Mouse (Mus musculus): ENCODE data around the gene Slc25a17. TPM values are rescaled to one million over a fixed set of nuclear protein-coding genes. Genes with fewer than 3 reads are reported as not detected.

Slc25a17 gene
- polyA plus RNA-seq, 1 experiment = 113 TPM

GRCm38 (mm10) chr15:81300520-81301069 is 60.0 kb downstream of the Slc25a17 start:
- Histone ChIP-seq H3K27ac (replicated peaks; ENCODE audit: low read depth, low read length) (no peak overlapping the region), H3K4me3 (ENCODE audit: insufficient read depth, low read depth, low read length) (no peak overlapping the region), H3K4me1 (ENCODE audit: control insufficient read depth, insufficient read depth, insufficient read length, low read length) (no peaks in the 10 kb centered on the region)

- H3K27ac ChIP-seq (replicated peaks; ENCODE audit: low read depth, low read length) = no peak overlapping the region
- H3K4me3 ChIP-seq (ENCODE audit: insufficient read depth, low read depth, low read length) = no peak overlapping the region
These were observed 61.1 kb downstream of the Slc25a17 start for GRCm38 (mm10) chr15:81299549-81299948.

GRCm38 (mm10) chr15:81298213-81298612 is 62.4 kb downstream of the Slc25a17 start:
- Histone ChIP-seq H3K27ac (replicated peaks; ENCODE audit: low read depth, low read length) (no peak overlapping the region), H3K4me1 (ENCODE audit: control insufficient read depth, insufficient read depth, insufficient read length, low read length) (no peaks in the 10 kb centered on the region)

More at GRCm38 (mm10) chr15:81299549-81299948, 61.1 kb downstream of the Slc25a17 start:
- no peaks in the 10 kb centered on the region for H3K4me1 ChIP-seq (ENCODE audit: control insufficient read depth, insufficient read depth, insufficient read length, low read length)

GRCm38 (mm10) chr15:81297543-81297942 is 63.1 kb downstream of the Slc25a17 start:
- no peak overlapping the region for H3K27ac ChIP-seq (replicated peaks; ENCODE audit: low read depth, low read length)
- H3K4me1 ChIP-seq (ENCODE audit: control insufficient read depth, insufficient read depth, insufficient read length, low read length) = no peaks in the 10 kb centered on the region

More at GRCm38 (mm10) chr15:81298213-81298612, 62.4 kb downstream of the Slc25a17 start:
- H3K4me3 ChIP-seq (ENCODE audit: insufficient read depth, low read depth, low read length) = no peak overlapping the region

GRCm38 (mm10) chr15:81294897-81295296 is 65.7 kb downstream of the Slc25a17 start:
- Histone ChIP-seq H3K4me1 (ENCODE audit: control insufficient read depth, insufficient read depth, insufficient read length, low read length) (no peaks in the 10 kb centered on the region), H3K4me3 (ENCODE audit: insufficient read depth, low read depth, low read length) (no peak overlapping the region), H3K27ac (replicated peaks; ENCODE audit: low read depth, low read length) (no peak overlapping the region)

More at GRCm38 (mm10) chr15:81297543-81297942, 63.1 kb downstream of the Slc25a17 start:
- H3K4me3 ChIP-seq (ENCODE audit: insufficient read depth, low read depth, low read length) = no peak overlapping the region

- no peak overlapping the region for H3K27ac ChIP-seq (replicated peaks; ENCODE audit: low read depth, low read length)
- no peak overlapping the region for H3K4me3 ChIP-seq (ENCODE audit: insufficient read depth, low read depth, low read length)
- H3K4me1 ChIP-seq (ENCODE audit: control insufficient read depth, insufficient read depth, insufficient read length, low read length) = no peaks in the 10 kb centered on the region
These were observed 66.2 kb downstream of the Slc25a17 start for GRCm38 (mm10) chr15:81294386-81294785.

- Histone ChIP-seq H3K4me3 (ENCODE audit: insufficient read depth, low read depth, low read length) (no peak overlapping the region), H3K4me1 (ENCODE audit: control insufficient read depth, insufficient read depth, insufficient read length, low read length) (no peaks in the 10 kb centered on the region), H3K27ac (replicated peaks; ENCODE audit: low read depth, low read length) (no peak overlapping the region)
These were observed 69.9 kb downstream of the Slc25a17 start for GRCm38 (mm10) chr15:81290747-81291146.

- H3K4me3 ChIP-seq (ENCODE audit: insufficient read depth, low read depth, low read length) = no peak overlapping the region
These were observed 70.4 kb downstream of the Slc25a17 start for GRCm38 (mm10) chr15:81290230-81290629.

GRCm38 (mm10) chr15:81284121-81284734 is 76.4 kb downstream of the Slc25a17 start:
- no peak overlapping the region for H3K4me3 ChIP-seq (ENCODE audit: insufficient read depth, low read depth, low read length)
- H3K4me1 ChIP-seq (ENCODE audit: control insufficient read depth, insufficient read depth, insufficient read length, low read length) = no peaks in the 10 kb centered on the region
- H3K27ac ChIP-seq (replicated peaks; ENCODE audit: low read depth, low read length) = no peak overlapping the region

More at GRCm38 (mm10) chr15:81290230-81290629, 70.4 kb downstream of the Slc25a17 start:
- no peak overlapping the region for H3K27ac ChIP-seq (replicated peaks; ENCODE audit: low read depth, low read length)
- H3K4me1 ChIP-seq (ENCODE audit: control insufficient read depth, insufficient read depth, insufficient read length, low read length) = no peaks in the 10 kb centered on the region

GRCm38 (mm10) chr15:81278699-81279098 is 81.9 kb downstream of the Slc25a17 start:
- no peaks in the 10 kb centered on the region for H3K4me1 ChIP-seq (ENCODE audit: control insufficient read depth, insufficient read depth, insufficient read length, low read length)
- no peak overlapping the region for H3K27ac ChIP-seq (replicated peaks; ENCODE audit: low read depth, low read length)
- no peak overlapping the region for H3K4me3 ChIP-seq (ENCODE audit: insufficient read depth, low read depth, low read length)

- Histone ChIP-seq H3K27ac (replicated peaks; ENCODE audit: low read depth, low read length) (no peak overlapping the region), H3K4me3 (ENCODE audit: insufficient read depth, low read depth, low read length) (no peak overlapping the region), H3K4me1 (ENCODE audit: control insufficient read depth, insufficient read depth, insufficient read length, low read length) (no peaks in the 10 kb centered on the region)
These were observed 82.7 kb downstream of the Slc25a17 start for GRCm38 (mm10) chr15:81277928-81278327.

- Histone ChIP-seq H3K4me3 (ENCODE audit: insufficient read depth, low read depth, low read length) (no peak overlapping the region), H3K27ac (replicated peaks; ENCODE audit: low read depth, low read length) (no peak overlapping the region), H3K4me1 (ENCODE audit: control insufficient read depth, insufficient read depth, insufficient read length, low read length) (no peaks in the 10 kb centered on the region)
These were observed 87.3 kb downstream of the Slc25a17 start for GRCm38 (mm10) chr15:81273361-81273760.

GRCm38 (mm10) chr15:81272305-81273053 is 88.1 kb downstream of the Slc25a17 start:
- H3K4me3 ChIP-seq (ENCODE audit: insufficient read depth, low read depth, low read length) = no peak overlapping the region
- H3K27ac ChIP-seq (replicated peaks; ENCODE audit: low read depth, low read length) = no peak overlapping the region
- H3K4me1 ChIP-seq (ENCODE audit: control insufficient read depth, insufficient read depth, insufficient read length, low read length) = no peaks in the 10 kb centered on the region
